Mouse (Mus musculus) ovary, postnatal 14 days (tissue): ENCODE measurements around the gene Osbpl5.

Source experiments
- DNase-seq: peaks from one replicate; pipeline ENCODE4 v3.0.0; 2022; ENCODE audit warnings: low spot score

The Osbpl5 gene

DNA sequence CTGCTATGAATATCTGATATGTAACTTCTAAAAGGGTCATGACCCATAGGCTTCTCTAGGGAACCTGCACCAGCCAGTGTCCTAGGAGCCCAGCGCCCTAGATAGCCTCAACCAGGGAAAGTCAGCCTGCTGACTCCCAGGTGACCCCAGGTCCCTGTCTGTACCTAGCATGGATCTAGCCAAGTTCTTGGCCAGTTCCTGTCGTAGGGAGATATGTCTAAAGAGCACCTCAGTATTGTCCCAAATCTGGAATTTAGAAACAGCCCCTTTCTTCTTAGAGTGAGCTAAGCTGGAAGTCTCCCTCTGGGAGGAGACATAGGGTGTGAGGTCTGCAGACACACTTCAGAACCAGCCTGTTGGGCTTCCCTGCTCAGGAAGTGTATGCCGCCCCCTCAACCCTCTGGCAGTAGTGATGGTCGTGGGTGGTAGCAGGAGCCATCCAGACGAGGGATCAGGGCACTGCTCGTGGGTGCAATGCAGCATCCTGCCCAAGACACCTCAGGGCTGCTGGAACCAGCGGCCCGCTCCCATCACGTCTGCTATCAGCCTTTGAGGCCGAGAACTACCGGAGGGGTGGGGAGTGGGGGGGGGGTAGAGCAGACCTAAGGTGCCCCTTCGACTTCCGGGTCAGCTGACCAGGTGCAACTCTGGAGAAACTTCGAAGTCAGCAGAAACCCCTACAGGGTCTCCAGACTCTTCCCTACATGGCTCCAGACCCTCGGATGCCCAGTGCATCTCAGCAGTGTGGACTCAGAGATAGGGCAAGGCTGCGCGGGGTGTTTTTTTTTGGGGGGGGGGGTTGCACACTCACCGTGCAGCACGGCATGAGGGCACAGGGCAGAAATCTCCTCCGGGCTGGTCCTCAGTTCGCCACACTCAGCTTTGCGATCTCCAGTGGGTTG, at the start of gene Osbpl5:
Gene Osbpl5, minus strand, starts transcription at position 861 of the 902 bp plus-strand sequence.
- DNase-seq, result no peak

DNA sequence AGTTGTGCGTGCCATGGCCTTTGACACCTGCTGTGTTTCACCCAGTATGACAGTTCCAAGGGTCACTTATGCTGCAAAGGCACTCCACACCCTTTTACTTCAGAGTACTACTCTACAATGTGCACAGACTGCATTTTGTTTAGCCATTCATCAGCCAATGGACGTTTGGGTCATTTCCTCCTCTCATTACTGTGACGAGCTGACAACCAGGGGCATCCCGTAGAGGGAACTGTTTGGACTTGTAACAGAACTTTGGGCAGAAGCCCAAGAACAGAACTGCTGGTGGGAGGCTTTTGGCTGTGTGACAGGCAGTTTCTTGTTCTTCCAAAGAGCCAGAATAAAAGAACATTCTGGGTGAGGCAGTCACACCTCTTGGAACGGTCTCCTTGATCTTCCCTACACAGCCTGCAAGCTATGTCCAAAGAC, 48.4 kb upstream of the Osbpl5 start:
- DNase-seq, result no peak

DNA sequence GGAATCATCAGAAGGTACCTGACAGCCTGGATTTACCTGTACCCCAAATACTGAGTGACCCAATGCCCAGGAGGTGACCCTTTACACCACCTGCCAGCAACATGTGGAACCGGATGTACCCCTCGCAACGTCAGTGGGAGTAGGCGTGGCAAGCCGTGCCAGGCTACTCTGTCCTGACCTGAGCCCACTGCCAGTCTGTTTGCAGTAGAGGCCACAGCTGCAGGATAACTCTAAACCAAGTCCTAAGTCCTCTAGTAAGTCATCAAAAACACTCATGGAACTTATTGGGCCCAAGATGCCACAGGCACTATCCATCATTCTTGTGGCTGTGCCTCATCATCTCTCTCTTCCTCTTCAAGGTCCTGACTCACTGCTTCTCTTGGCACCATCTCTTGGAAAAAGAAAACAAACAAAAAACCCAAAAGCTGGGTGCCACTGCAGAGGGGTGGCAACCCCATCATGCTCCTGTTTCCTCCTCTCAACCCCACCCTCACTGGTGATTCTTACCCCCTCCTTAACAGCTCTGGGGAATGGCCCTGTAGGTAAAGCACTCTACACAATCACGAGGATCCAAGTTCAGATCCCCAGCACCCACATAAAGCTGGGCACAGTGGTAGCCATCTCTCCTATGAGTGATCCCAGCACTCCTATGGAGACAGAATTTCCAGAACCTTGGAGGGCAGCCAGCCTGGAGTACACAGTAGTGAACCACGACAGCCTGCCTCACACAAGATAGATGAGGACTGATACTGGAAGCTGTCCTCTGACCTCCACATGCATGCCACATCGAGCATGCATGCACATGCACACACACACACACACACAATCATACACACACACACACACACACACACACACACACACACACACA, 44.6 kb upstream of the Osbpl5 start:
- DNase-seq, result no peak

DNA sequence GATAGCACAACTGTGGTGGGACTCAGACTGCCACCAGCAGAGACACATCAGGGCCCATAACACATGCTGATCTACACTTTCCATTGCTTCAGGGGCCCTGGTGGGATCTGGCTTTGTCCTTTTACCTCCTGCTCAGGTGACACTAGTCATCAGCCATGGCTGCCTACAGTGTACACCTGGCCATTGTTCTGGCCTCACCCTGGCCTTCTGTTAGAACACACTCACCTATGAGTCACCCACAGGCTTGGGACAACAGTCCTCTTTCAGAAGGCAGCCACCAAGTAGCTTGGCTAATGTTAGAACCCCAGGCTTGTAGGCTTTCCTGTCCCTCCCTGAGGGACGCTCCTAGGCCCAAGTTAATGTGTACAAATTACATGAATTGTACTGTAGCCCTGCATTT, 44.0 kb upstream of the Osbpl5 start:
- DNase-seq, result no peak

DNA sequence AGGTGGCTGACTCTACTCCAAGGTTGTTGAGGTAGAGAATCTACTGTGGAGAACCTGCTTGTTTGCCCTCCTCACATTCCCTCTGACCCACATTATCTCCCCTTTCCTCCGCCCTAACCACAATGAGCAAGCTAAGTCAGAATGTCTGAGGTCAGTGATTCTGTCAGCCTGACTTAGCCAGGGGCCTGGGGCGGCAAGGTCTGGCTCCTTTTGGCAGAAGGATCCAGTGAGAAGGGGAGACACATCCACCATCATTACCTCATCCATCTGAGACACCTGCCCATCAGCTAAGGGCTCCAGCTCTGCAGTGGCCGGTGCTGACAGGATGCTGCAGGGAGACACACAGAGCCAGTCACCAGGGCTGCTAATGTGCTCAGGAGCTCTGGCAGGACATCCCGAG, 42.0 kb upstream of the Osbpl5 start:
- no peak for DNase-seq

DNA sequence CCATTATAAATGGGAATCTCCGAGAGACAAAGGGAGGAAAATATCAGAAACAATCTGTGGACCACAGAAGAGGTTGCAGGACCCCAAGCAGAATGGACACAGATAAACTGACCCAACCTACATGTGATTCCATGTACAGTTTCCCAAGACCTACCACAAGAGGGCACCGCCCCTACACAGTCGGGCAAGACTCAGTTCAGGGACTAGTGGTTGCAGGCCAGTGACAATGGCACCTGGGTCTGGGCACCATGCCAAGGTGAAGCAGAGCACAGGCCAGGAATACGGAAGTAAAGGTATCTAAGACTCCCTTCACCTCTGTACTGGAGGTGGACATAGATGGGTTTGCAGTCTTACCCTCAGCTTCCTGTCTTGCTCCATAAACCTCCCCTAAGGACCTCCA, 36.3 kb upstream of the Osbpl5 start:
- peak; percentile 34 for DNase-seq

DNA sequence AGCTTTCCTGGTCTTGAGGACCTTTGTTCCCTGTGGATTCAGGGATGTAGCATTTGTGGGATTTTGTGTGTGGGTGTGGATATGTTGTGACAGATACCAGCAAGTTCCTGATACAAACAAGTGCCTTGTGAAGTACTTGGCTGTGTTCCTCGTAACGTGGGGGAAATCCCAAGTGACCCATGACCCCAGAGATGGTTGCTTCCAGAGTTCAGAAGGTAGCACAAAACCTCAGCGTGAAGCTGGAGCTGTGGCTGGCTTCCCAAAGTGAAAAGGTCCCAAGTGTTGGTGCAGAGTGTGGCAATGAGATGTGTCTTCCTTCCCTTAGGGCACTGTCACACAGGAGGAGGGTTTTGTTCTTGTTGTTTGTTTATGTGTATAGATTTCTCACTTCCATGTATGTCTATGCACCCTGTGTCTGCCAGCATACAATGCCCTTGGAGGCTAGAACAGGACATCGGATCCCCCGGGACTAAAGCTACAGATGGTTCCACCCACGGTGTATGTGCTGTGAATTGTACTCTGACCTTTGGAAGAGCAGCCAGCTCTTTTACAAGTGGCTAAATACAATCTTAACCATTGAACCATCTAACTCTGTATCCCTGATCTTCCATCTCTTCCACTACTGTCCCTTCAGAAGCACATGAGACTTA, 35.7 kb upstream of the Osbpl5 start:
- no peak for DNase-seq

DNA sequence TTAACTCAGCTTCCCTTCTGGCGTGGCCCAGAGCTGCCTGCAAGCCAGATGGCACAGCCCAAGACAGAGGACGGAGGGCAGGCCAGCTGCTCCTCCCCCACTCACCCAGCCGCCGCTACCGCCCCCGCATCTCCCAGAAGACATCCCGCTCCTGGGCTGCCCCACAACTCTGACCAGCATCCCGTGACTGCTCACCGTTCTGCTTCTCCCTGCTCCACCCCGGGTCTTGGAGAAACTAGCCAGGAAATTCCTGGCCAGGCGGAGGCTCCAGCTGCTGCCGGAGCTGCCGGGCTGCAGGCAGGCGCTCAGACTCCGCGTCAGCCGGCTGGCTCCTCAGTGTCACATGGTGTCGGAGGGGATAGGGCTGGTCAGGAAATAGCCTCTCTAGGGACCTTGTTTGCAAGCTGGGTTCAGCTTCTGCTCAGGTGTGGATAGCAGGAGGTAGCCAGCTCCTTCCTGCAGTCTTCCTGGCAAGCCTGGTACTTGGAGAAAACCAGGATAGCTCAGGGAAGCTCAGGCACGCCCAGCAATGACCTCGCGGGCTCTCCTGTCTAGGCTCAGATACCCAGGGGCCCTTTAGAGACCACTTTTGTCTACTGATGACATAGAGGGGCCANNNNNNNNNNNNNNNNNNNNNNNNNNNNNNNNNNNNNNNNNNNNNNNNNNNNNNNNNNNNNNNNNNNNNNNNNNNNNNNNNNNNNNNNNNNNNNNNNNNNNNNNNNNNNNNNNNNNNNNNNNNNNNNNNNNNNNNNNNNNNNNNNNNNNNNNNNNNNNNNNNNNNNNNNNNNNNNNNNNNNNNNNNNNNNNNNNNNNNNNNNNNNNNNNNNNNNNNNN, 27.4 kb upstream of the Osbpl5 start, which contains the start of gene Mrgpre:
Gene Mrgpre, minus strand, starts transcription at position 505 of the 834 bp plus-strand sequence.
- peak; percentile 68 for DNase-seq

DNA sequence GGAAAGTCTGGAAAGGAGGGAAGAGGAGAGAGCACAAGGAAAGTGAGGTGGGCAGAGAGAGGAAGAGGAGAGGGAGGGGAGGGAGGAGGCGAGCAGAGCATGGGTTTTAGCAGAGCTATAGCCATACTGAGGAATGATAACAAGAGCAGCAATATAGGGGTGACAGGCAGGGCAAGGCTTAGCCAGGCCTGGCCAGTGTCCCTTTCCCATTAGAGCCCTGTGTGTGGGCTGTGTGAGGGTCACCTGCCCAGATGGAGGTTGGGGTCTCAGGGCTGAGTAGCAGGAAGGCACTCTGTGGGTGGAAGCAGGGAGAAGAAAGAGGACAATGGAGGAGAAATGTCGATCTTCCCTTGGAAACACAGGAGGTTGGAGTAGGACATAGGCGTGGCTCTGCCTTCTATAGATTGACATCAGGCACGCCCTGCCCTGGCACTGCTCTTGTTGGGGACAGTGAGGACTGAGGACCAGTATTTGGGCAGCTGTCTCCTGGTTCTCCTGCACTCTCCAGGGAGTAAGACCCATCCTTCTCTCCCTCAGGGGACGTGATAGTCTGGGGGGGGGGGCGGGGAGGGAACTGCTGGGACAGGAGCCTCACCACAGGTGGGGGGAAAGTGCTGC, 26.7 kb upstream of the Osbpl5 start:
- DNase-seq, result no peak

DNA sequence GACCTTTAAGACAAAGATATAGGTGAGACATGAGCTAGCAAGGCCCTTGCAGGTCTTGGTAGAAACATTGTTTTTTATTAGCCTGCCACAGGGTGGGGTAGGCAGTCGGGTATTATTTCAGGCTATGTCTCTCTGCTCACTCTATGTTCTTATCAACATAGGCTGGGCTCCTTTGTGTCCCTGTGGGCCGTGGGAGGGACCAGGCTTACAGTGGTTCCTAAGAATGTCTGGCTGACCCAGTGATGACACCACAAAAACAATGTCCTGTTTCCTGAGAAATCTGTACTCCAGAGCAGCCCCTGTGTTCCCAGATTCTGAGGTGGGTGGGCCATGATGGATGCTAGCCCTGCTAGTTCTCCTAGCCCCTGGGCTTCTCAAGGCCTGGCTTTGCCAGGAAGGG, 20.6 kb upstream of the Osbpl5 start:
- DNase-seq, result no peak

DNA sequence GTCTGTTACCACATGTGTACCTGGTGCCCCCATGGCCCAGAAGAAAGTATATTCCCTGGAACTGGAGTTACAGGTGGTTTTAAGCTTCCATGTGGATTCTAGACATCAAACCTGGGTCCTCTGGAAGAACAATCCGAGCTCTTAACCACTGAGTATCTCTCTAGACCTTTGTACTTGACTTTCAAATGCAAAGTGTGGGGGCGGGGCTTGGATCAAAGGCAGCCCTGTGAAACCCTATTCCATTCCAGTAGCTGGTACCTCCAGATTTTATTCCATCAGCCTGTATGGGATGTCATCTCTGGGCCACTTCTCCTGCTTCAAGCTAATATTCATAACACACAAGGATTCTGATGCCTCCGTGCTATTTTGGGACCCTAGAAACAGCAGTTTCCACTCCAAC, 19.4 kb upstream of the Osbpl5 start:
- DNase-seq, result no peak

DNA sequence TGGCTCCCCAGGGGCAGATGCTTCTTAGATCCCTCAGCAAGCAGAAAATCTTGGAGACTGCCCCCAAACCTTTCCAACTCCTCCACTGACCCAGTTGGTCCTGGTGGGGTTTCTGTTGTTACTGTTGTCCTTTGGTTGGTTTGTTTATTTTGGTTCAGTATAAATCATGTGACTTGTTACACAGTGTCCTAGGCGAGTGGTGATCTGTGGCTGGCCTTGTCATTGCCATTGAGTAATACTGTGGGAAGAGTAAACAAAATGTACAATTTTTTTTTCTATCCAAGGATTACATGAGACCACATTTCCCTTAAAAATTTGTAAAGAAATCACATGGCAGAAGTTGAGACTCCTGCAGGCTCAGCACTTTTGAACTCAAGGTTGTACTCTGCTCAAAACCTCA, 12.7 kb upstream of the Osbpl5 start:
- DNase-seq, result no peak

DNA sequence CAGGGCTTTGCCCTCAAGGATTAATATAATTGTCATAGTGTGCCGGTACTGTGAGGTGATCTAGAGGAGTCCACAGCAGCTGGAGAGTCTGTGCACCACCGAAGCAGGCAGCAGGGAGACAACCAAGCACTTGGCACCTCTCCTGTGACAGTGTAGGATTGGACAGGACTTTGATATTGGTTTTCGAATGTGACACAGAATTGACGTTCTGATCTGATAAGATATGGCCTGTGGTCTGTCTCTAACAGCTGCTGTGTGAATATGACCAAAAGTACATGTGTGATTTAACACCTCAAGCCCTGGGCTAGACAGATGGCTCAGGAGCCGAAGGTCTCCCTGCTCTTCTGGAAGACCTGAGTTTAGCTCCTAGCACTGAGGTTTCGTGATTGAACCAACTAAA, 11.5 kb upstream of the Osbpl5 start:
- no peak for DNase-seq

DNA sequence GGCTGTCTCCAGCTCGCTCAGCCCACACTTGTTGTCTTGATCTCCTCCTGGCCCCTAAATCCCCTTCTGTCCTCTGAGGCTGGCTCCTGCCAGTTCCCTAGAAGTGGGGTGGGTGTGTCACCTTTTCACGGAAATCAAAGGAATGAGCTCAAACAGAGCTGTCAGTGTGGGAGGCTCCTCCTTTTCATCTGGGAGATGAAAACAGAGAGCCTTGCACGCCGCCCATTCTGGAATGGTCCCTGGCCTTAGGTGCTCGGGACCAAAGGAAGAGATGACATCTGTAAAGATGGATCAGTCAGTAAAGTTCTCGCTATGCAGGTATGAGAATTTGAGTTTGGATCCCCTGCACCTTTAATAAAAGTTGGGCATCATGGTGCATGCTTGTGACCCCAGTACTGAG, 10.1 kb upstream of the Osbpl5 start, which contains the start of gene Mrgprg:
Gene Mrgprg, minus strand, starts transcription at position 101 of the 400 bp plus-strand sequence.
- no peak for DNase-seq

DNA sequence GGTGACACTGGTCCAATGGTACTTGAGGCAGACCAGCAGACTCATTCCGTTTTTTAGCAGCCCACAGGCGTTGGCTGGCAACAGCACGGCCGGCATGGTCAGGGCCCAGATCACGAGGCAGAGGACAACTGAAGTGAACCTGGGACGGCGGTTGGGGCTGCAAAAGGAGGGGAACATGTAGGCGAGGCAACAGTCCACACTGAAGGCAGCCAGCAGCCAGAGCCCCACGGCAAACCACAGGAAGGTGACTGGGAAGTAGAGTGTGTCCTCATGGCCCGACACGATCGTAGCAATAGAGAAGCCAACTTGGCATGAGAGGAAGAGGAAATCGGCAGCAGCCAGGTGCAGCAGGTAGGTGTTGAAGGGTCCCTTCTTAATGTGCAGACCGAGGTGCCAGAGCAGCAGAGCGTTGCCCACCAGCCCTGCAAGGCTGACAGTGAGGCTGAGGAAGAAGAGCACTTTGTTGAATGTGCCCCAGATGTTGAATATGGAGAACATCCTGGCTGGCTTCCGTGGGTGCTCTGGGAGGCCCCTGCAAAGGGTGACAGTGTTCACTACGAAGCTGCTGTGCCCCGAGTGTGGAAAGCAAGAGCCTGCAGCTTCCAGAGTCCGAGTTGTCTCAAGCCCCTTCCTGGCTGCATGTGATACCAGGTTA, 8.2 kb upstream of the Osbpl5 start:
- no peak for DNase-seq

DNA sequence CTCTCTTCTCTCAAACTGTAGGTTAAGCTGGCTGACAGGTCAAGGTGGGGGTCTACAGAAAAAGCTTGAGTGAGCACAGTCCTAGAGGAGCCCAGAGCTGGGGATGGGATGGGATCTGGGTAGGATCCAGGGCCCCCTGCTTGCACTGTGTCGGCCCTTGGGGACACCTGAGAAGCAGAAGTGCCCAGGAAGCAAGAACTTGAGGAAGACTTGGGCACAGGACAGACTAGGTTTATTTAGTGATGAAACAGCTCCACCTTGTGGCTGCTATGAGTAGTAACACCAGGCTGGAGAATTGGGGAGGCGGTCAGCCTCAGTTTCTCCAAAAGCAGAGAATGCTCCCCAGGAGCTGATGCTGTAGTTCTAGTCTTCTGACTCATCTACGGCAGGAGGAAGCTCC, 7.0 kb upstream of the Osbpl5 start:
- no peak for DNase-seq

DNA sequence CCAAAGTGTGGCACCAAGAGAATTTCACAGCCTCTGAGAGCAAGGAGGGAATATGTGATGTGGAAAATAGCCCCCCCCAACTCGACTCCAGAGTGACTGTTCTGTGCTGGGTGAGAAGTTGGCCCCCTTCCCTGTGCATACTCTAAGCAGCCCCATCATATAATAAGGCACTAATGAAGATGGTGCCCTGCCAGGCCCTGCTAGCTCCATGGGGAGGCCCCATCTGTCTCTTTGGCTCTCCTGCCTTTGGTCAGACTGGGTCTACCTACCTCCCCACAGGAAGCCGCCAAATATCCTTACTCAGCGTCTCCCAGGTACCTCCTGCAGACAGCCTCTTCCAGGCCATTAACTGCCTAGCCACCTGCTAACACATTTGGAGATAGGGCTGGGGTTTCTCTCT, 2.2 kb upstream of the Osbpl5 start:
- no peak for DNase-seq

DNA sequence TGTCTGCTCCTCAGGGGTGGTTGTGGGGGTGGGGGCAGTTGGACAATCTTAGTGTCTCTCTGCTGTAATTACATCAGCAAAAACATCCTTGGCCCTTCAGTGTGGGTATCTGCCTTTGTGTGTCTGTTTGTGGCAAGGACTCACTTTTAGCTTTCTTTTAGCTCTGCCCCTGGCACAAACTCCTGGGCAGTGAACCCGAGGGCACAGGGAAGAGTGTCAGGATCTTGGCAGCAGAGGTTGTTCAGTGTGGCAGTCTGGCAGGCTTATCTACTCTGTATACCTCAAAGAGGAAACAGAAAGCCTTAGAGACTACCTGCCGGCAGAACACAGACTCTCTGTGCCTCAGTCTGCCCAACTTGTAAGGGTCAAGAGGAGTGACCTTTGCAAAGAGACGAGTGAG, 911 bp upstream of the Osbpl5 start:
- no peak for DNase-seq

DNA sequence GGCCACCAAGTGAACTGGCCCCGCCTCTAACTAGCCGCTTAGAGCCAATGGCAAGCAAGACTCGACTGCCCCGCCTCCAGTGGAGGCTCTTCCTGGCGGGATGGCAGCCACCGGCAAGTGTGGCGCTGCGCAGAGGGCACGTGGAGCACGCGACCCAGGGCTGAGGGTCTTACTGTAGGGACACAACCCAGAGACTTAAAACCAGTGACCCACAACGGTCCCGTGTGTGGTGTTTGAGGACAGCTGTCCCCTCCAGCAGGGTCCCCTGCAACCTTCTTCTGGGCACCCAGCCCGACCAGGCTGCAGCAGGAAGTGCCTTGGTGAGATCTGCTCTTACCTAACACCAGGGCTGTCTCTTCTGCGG, 224 bp upstream of the Osbpl5 start:
- DNase-seq, result no peak

DNA sequence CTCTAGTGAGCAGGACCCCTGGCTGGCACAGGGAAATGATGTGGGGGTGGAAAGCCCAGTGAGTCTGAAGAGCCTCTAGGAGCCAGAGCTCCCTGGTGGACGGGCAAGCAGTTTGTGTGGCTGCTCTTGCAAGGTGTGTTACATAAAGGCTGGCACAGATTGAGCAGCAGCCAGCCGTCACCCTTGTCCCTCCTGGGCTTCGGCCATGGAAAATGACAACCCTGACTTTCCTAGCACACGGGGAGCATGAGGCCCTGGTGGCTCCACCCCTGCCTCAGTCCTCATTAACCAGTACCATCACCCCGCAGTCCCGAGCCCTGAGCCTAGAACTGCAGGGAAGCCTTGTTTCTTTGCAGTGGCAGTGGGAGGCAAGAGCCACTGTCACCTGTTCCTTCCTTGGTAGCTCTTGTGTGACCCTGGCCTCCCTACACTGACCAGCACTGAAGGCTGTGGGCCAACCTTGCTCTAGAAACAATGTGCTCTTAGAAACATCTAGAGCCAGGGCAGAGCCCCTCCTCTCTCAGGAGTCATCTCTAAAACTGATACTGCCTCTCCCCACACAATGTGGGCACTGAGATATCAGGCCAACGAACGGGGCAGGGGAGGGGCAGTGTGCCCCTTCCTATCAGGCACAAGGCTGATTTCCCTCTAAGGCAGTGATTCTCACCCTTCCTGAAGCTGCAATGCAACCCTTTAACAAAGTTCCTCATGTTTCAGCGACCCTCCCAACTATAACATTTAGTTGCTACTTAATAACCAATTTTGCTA, 1.2 kb downstream of the Osbpl5 start:
- no peak for DNase-seq
